Comparison of ENCODE assay signal across 29 mouse cellular contexts in the genomic region with DNA sequence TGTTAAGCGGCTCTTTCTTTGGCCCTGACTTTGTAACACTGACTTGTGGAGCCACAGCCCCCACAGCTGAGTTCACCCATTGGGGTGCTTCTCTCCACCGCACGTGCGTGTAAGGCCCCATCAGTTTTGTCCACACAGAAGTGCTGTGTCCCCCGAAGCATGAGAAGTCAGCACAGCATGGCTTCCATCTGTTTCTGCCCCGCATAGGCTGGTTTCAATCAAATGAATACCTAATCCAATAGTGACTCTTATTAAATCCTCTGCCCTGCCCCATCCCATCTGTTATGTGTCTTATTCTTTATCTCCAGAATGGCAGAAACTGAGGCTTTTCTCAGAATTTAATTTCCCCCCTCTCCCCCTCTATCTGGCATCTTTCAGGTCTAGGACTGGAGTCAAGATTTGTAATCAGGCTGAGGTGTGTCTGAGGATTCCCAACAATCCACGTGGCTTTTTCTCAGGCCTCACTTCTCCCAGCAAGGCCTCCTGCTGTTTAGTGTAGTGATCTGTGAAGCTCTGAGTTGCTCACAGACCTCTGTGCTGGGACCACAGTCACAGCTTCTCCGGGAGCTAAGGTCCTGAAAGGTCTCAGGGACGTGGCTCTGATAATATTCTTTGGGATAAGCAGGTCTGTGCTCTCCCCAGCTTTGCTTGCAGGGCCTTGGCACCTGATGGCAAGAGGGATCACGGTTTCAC.
DNase-seq lines count a peak whose midpoint lies in the region; ATAC-seq and TF ChIP-seq lines count a peak whose summit lies in the region.
"Had no signal": no experiment of that assay in that cellular context is flagged by ENCODE, and none has a peak within 500 bp of the region (broad histone marks: within the 10 kb centered on the region; RNA-seq: fewer than 3 reads in every experiment).

No protein-coding gene starts in this region.

- no peaks in the 10 kb centered on the region for H3K27me3 ChIP-seq in midbrain, postnatal 0 days (ENCODE audit: insufficient read depth, low read length)
- H3K27me3 ChIP-seq in midbrain, embryonic 10.5 days (ENCODE audit: low read depth, poor library complexity, severe bottlenecking) = no peaks in the 10 kb centered on the region
- H3K27me3 ChIP-seq: embryonic facial prominence, embryonic 13.5 days; hindbrain, embryonic 13.5 days; limb, embryonic 15.5 days; liver, embryonic 13.5 days; megakaryocyte, embryonic 14.5 days; midbrain, embryonic 13.5 days had no signal

- H3K9ac ChIP-seq in midbrain, postnatal 0 days (replicated peaks; ENCODE audit: low read length, poor library complexity, severe bottlenecking) = no peak overlapping the region
- H3K9ac ChIP-seq: embryonic facial prominence, embryonic 13.5 days; hindbrain, embryonic 13.5 days; limb, embryonic 15.5 days; liver, embryonic 13.5 days; midbrain, embryonic 13.5 days had no signal

- no peaks in the 10 kb centered on the region for H3K4me1 ChIP-seq in midbrain, postnatal 0 days (ENCODE audit: insufficient read depth, low read length)
- peaks cover 7% of the 10 kb centered on the region for H3K4me1 ChIP-seq in midbrain, embryonic 10.5 days
- H3K4me1 ChIP-seq: hindbrain, embryonic 13.5 days; limb, embryonic 10.5 days; limb, embryonic 15.5 days; liver, embryonic 13.5 days; megakaryocyte, embryonic 14.5 days had no signal

- no peak overlapping the region for H3K4me2 ChIP-seq in midbrain, postnatal 0 days (ENCODE audit: low read depth, low read length, poor library complexity, severe bottlenecking)
- H3K4me2 ChIP-seq: embryonic facial prominence, embryonic 13.5 days; hindbrain, embryonic 13.5 days; limb, embryonic 15.5 days; liver, embryonic 13.5 days; midbrain, embryonic 13.5 days had no signal

- H3K36me3 ChIP-seq in midbrain, postnatal 0 days (ENCODE audit: insufficient read depth, low read length) = no peaks in the 10 kb centered on the region
- H3K36me3 ChIP-seq in midbrain, embryonic 10.5 days = no peaks in the 10 kb centered on the region
- H3K36me3 ChIP-seq: embryonic facial prominence, embryonic 13.5 days; forebrain, embryonic 10.5 days; hindbrain, embryonic 13.5 days; limb, embryonic 10.5 days; limb, embryonic 15.5 days; liver, embryonic 13.5 days; midbrain, embryonic 13.5 days had no signal

- no peaks in the 10 kb centered on the region for H3K9me3 ChIP-seq in midbrain, postnatal 0 days (ENCODE audit: low read length)
- H3K9me3 ChIP-seq in midbrain, embryonic 10.5 days (replicated peaks) = no peaks in the 10 kb centered on the region
- H3K9me3 ChIP-seq: embryonic facial prominence, embryonic 13.5 days; forebrain, embryonic 10.5 days; hindbrain, embryonic 13.5 days; limb, embryonic 10.5 days; limb, embryonic 15.5 days; liver, embryonic 13.5 days; megakaryocyte, embryonic 14.5 days; midbrain, embryonic 13.5 days had no signal

- peak; percentile 63 for DNase-seq in heart, adult 11 months
- no peak for DNase-seq in heart, adult 9 months (ENCODE audit: low spot score in 2 of 2)
- DNase-seq in midbrain, postnatal 0 days (ENCODE audit: low spot score) = peak; percentile 65
- DNase-seq in midbrain, embryonic 10.5 days (ENCODE audit: low spot score) = no peak
- DNase-seq in R1 (ENCODE audit: low read depth, low spot score) = peak; percentile 66
- no peak for DNase-seq in urinary bladder, adult 2 months (ENCODE audit: low spot score)
- DNase-seq in thymus, adult 18-20 months = no peak
- DNase-seq: adrenal gland, postnatal 10 days; B cell, adult 2 months; cerebellum, adult 11-12 months; cerebellum, adult 9-11 months; heart, postnatal 14 days; kidney, adult 18-20 months; kidney, postnatal 4 days; liver, embryonic 13.5 days; lung, adult 18-20 months; lung, postnatal 4 days; right cerebral cortex, postnatal 25 days; thymus, postnatal 36 days had no signal

- no peak for TF ChIP-seq CTCF in midbrain, postnatal 0 days (IDR thresholded peaks at IDR 0.05)

- no peak for ATAC-seq in midbrain, postnatal 0 days (ENCODE audit: low FRiP score)
- ATAC-seq: activated CD4-positive, CD25-positive, alpha-beta regulatory T cell, adult 4 months; forebrain, embryonic 16.5 days; lung, postnatal 0 days; midbrain, embryonic 13.5 days had no signal

- H3K27ac ChIP-seq in midbrain, postnatal 0 days (ENCODE audit: low read depth, low read length) = no peak overlapping the region
- no peak overlapping the region for H3K27ac ChIP-seq in midbrain, embryonic 10.5 days (replicated peaks)
- H3K27ac ChIP-seq: embryonic facial prominence, embryonic 13.5 days; forebrain, embryonic 10.5 days; hindbrain, embryonic 13.5 days; limb, embryonic 10.5 days; limb, embryonic 15.5 days; liver, embryonic 13.5 days; midbrain, embryonic 13.5 days had no signal

- H3K4me3 ChIP-seq in midbrain, postnatal 0 days (ENCODE audit: low read depth, low read length) = no peak overlapping the region
- no peak overlapping the region for H3K4me3 ChIP-seq in midbrain, embryonic 10.5 days
- H3K4me3 ChIP-seq: embryonic facial prominence, embryonic 13.5 days; forebrain, embryonic 10.5 days; hindbrain, embryonic 13.5 days; limb, embryonic 10.5 days; limb, embryonic 15.5 days; liver, embryonic 13.5 days; megakaryocyte, embryonic 14.5 days; midbrain, embryonic 13.5 days had no signal

- 39% methylated on average over 10 of the region's 10 CpGs for WGBS in midbrain, postnatal 0 days
- WGBS in midbrain, embryonic 10.5 days = 55% methylated on average over 10 of the region's 10 CpGs

Comparison
In these comparisons a context has a peak if more than half of its experiments do, and no peak if none do; other contexts are left out.
1. DNase-seq: peak in heart, adult 11 months (single experiment), midbrain, postnatal 0 days (single experiment) and R1 (single experiment); none in heart, adult 9 months (0 of 2), midbrain, embryonic 10.5 days (single experiment), urinary bladder, adult 2 months (single experiment) and thymus, adult 18-20 months (0 of 2).